Mouse (Mus musculus): ENCODE measurements around the gene Sox13. TPM values are rescaled to one million over a fixed set of nuclear protein-coding genes. Genes with fewer than 3 reads are reported as not detected.

The Sox13 gene
- polyA plus RNA-seq, 1 experiment from 2014 or later, result 13.7 TPM

- H3K27me3 ChIP-seq (ENCODE audit: insufficient read depth, low read length), result no peaks in the 10 kb centered on the region
- DNase-seq (ENCODE audit: low spot score) (no peak), ATAC-seq (replicated peaks; ENCODE audit: low FRiP score, low read depth) (no peak)
- no peak overlapping the region for H3K27ac ChIP-seq
- TF ChIP-seq CTCF (IDR thresholded peaks at IDR 0.05; ENCODE audit: low read depth), result no peak
- no peak overlapping the region for H3K4me3 ChIP-seq (replicated peaks; ENCODE audit: low read depth, low read length)
- H3K4me2 ChIP-seq (ENCODE audit: low read length), result 0 out of 2 replicates have a peak overlapping the region, but pooled peaks have one; percentile 5
- no peaks in the 10 kb centered on the region for H3K36me3 ChIP-seq (ENCODE audit: insufficient read depth, low read length)
- 23% methylated on average over 6 of the region's 6 CpGs for WGBS
- H3K9me3 ChIP-seq (replicated peaks; ENCODE audit: low read length), result no peaks in the 10 kb centered on the region
- H3K4me1 ChIP-seq (replicated peaks; ENCODE audit: insufficient read depth, low read length), result peaks cover 49% of the 10 kb centered on the region
- H3K9ac ChIP-seq (ENCODE audit: low read depth, low read length), result no peak overlapping the region
Measured at GRCm38 (mm10) chr1:133408880-133409516, 15.2 kb downstream of the Sox13 start.

- H3K27ac ChIP-seq, result peak overlapping the region; percentile 65
- TF ChIP-seq CTCF (IDR thresholded peaks at IDR 0.05; ENCODE audit: low read depth), result no peak
- DNase-seq (ENCODE audit: low spot score) (no peak), ATAC-seq (replicated peaks; ENCODE audit: low FRiP score, low read depth) (no peak)
- no peaks in the 10 kb centered on the region for H3K9me3 ChIP-seq (replicated peaks; ENCODE audit: low read length)
- no peaks in the 10 kb centered on the region for H3K27me3 ChIP-seq (ENCODE audit: insufficient read depth, low read length)
- H3K4me2 ChIP-seq (ENCODE audit: low read length), result no peak overlapping the region
- H3K9ac ChIP-seq (ENCODE audit: low read depth, low read length), result 0 out of 2 replicates have a peak overlapping the region, but pooled peaks have one; percentile 1
- H3K36me3 ChIP-seq (ENCODE audit: insufficient read depth, low read length), result no peaks in the 10 kb centered on the region
- WGBS, result 38% methylated on average over 9 of the region's 9 CpGs
- H3K4me1 ChIP-seq (replicated peaks; ENCODE audit: insufficient read depth, low read length), result peaks cover 42% of the 10 kb centered on the region
- no peak overlapping the region for H3K4me3 ChIP-seq (replicated peaks; ENCODE audit: low read depth, low read length)
Measured at GRCm38 (mm10) chr1:133408321-133408720, 15.9 kb downstream of the Sox13 start.

- peak; percentile 79 for DNase-seq (ENCODE audit: low spot score)
- Histone ChIP-seq H3K4me1 (replicated peaks; ENCODE audit: insufficient read depth, low read length) (peaks cover 33% of the 10 kb centered on the region), H3K27me3 (ENCODE audit: insufficient read depth, low read length) (no peaks in the 10 kb centered on the region), H3K9me3 (replicated peaks; ENCODE audit: low read length) (no peaks in the 10 kb centered on the region), H3K4me3 (replicated peaks; ENCODE audit: low read depth, low read length) (no peak overlapping the region), H3K36me3 (ENCODE audit: insufficient read depth, low read length) (no peaks in the 10 kb centered on the region), H3K9ac (ENCODE audit: low read depth, low read length) (no peak overlapping the region), H3K27ac (peak overlapping the region; percentile 44; the same call in 1 of the 2 replicates), H3K4me2 (ENCODE audit: low read length) (no peak overlapping the region)
- TF ChIP-seq CTCF (IDR thresholded peaks at IDR 0.05; ENCODE audit: low read depth), result no peak
- 49% methylated on average over 6 of the region's 6 CpGs for WGBS
- ATAC-seq (replicated peaks; ENCODE audit: low FRiP score, low read depth), result no peak
Measured at GRCm38 (mm10) chr1:133407436-133407835, 16.7 kb downstream of the Sox13 start.

DNA sequence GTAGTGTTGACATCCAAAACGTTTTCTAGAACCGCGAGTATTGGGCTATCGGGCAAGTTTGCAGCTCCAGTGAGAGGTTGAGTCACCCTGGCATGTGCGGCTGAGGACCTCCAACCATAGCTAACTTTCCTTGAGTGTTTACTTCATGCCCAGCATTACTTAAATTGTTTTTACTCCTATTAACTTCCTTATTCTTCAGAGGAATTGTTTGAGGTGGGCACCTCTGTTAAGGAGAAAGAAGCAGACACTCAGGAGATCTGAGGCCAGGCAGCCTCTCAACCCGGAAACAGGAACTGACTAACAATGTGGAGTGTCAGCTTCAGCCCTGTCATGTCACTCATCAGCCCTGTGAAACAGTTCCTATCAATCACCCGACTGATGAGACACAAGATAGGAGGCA lies 17.6 kb downstream of the Sox13 start:
- Histone ChIP-seq H3K4me1 (replicated peaks; ENCODE audit: insufficient read depth, low read length) (peaks cover 28% of the 10 kb centered on the region), H3K4me2 (ENCODE audit: low read length) (no peak overlapping the region), H3K4me3 (replicated peaks; ENCODE audit: low read depth, low read length) (no peak overlapping the region), H3K36me3 (ENCODE audit: insufficient read depth, low read length) (no peaks in the 10 kb centered on the region), H3K27ac (0 out of 2 replicates have a peak overlapping the region, but pooled peaks have one; percentile 44), H3K27me3 (ENCODE audit: insufficient read depth, low read length) (no peaks in the 10 kb centered on the region), H3K9ac (ENCODE audit: low read depth, low read length) (no peak overlapping the region), H3K9me3 (replicated peaks; ENCODE audit: low read length) (no peaks in the 10 kb centered on the region)
- WGBS, result 88% methylated on average over 7 of the region's 7 CpGs
- DNase-seq (ENCODE audit: low spot score) (no peak), ATAC-seq (replicated peaks; ENCODE audit: low FRiP score, low read depth) (no peak)
- no peak for TF ChIP-seq CTCF (IDR thresholded peaks at IDR 0.05; ENCODE audit: low read depth)

DNA sequence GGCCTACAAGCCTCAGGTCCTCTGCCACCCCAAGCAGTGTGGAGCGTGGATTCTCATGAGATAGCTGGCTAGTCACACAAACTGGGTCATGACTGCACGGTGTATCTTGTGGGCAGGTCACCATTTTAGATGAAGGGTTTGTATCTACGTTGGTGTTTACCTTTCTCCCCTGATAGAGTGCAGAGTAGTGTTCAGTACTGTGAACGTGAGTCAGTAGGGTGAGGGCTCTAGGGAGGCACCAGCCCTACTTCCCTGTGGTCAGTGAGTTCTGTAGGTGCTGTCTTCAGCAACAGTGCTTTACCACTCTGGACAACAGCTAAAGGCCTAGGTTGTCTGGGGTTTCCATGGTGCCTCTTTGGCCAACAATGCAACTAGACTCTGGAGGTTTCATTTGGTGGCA lies 20.2 kb downstream of the Sox13 start:
- 89% methylated on average over 4 of the region's 4 CpGs for WGBS
- no peaks in the 10 kb centered on the region for H3K27me3 ChIP-seq (ENCODE audit: insufficient read depth, low read length)
- H3K36me3 ChIP-seq (ENCODE audit: insufficient read depth, low read length), result no peaks in the 10 kb centered on the region
- H3K9ac ChIP-seq (ENCODE audit: low read depth, low read length), result no peak overlapping the region
- no peaks in the 10 kb centered on the region for H3K9me3 ChIP-seq (replicated peaks; ENCODE audit: low read length)
- TF ChIP-seq CTCF (IDR thresholded peaks at IDR 0.05; ENCODE audit: low read depth), result no peak
- no peak overlapping the region for H3K4me2 ChIP-seq (ENCODE audit: low read length)
- ATAC-seq (replicated peaks; ENCODE audit: low FRiP score, low read depth), result no peak
- no peak for DNase-seq (ENCODE audit: low spot score)
- no peak overlapping the region for H3K4me3 ChIP-seq (replicated peaks; ENCODE audit: low read depth, low read length)
- peaks cover 12% of the 10 kb centered on the region for H3K4me1 ChIP-seq (replicated peaks; ENCODE audit: insufficient read depth, low read length)
- no peak overlapping the region for H3K27ac ChIP-seq

GRCm38 (mm10) chr1:133400014-133400725 lies 24.0 kb downstream of the Sox13 start:
- no peak for DNase-seq (ENCODE audit: low spot score)
- Histone ChIP-seq H3K9me3 (replicated peaks; ENCODE audit: low read length) (no peaks in the 10 kb centered on the region), H3K36me3 (ENCODE audit: insufficient read depth, low read length) (no peaks in the 10 kb centered on the region), H3K27me3 (ENCODE audit: insufficient read depth, low read length) (no peaks in the 10 kb centered on the region), H3K9ac (ENCODE audit: low read depth, low read length) (no peak overlapping the region), H3K4me3 (replicated peaks; ENCODE audit: low read depth, low read length) (no peak overlapping the region), H3K4me1 (replicated peaks; ENCODE audit: insufficient read depth, low read length) (peaks cover 11% of the 10 kb centered on the region; the same call in 1 of the 2 replicates), H3K27ac (peak overlapping the region; percentile 31), H3K4me2 (ENCODE audit: low read length) (no peak overlapping the region)
- ATAC-seq (replicated peaks; ENCODE audit: low FRiP score, low read depth), result no peak
- TF ChIP-seq CTCF (IDR thresholded peaks at IDR 0.05; ENCODE audit: low read depth), result no peak
- 59% methylated on average over 13 of the region's 13 CpGs for WGBS

Measured in kidney, postnatal 0 days (tissue).